Mouse (Mus musculus): ENCODE results near the gene Bud23.
"Not testable (repeated sequence)": the region's sequence is repeated elsewhere in the genome, so short reads cannot be mapped to it uniquely, and the experiment has no call there.

The Bud23 gene

DNA sequence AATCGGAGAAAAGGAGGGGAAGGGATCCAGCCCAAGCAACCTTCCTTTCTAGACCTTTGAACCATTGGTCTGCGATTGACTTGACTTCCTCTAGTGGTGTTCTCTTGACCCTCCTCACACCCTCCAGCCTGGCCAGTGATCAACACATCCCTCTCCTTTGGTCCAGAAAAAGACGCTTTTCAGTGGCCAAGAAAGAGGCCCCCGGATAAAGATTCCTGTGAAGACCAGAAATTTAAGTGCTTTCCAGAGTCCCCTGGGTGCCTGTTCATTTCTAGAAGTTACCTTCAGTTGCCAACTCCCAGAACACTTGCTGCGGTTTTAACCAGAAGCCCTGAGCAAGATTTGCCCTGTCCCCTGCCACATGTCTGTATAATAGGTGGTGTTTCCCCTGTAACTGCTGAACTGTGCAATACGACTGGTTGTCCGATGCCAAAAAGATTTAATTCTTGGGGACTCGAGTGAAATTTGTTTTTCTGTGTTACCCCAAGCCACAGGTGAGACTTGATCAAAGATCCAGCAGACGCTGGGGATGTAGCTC is at the start of gene Bud23:
Bud23 (minus strand) TSS at position 51 of the 538 bp plus-strand sequence.
- not testable (repeated sequence) for DNase-seq (ENCODE audit: low spot score)

DNA sequence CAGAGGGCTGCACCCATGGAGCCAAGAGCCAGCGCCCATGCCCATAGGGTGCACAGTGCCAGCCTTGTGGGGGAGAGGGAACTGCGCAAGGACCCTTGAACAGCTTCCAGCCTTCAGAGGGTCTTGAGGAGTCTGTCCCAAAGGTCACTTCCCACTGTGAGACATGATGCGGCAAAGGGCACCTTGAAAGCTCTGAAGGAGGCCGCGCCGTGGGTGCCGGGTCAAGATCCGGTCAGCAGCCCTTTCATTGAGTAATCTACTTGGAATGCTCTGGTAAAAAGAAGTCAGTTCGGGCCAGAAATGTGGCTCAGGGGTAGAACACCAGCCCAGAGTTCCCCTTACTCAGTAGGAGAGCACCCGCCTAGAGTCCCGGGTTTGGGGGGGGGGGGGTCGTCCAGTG is 49.0 kb upstream of the Bud23 start:
- DNase-seq (ENCODE audit: low spot score) = no peak

DNA sequence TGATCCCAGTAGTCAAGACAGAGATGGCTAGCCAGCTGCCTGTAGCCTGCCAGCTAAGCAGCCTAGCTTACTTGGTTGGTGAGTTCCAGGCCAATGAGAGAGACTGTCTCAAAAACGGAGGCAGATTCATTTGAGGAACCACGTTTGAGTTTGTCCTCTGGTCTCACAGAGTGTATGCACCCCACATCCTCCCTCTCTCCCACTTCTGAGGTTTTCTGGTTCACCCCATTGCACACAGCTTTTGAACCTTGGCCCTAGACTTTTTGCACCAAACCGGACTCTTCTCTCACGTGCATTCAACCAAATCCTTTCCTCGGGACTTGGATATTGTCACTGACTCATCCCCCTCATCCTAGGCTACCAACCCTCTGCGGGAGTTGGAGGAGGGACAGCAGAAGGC is 45.2 kb upstream of the Bud23 start:
- DNase-seq (ENCODE audit: low spot score) = no peak

DNA sequence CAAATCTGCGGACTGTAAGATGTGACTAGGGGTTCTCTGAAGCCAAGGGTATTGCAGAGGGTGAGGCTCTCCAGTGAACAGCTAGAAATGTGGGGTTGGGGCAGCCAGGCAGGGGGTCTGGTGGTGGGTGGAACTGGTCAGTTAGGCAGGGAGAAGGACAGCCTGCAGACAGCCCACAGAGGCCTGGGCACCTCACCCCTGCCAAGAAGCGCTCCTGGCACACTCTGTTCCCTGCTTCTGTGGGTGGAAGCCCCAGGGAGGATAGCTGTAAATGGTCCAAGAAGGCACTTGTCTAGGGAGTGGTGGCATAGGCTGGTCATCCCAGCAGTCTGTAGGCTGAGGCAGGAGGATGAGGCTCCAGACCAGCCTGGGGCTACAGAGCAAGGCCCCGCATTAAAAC is 44.7 kb upstream of the Bud23 start:
- no peak for DNase-seq (ENCODE audit: low spot score)

DNA sequence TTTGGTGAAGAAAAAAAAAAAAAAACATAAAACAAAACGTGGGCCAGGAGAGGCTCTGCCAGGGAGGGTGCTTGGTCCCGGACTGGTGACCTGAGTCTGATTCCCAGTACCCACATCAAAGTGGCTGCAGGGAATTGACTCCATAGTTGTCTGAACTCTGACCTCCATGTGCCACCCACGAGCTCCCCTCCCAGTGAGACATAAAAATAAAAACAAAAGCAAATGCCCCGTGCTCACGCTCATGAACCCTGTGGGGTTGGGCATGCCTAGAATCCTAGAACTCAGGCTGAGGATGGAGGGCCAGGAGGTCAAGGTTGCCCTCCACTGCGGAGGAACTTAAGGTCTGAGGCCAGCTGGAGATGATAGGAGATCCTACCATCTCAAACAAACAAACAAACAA is 44.3 kb upstream of the Bud23 start:
- no peak for DNase-seq (ENCODE audit: low spot score)

DNA sequence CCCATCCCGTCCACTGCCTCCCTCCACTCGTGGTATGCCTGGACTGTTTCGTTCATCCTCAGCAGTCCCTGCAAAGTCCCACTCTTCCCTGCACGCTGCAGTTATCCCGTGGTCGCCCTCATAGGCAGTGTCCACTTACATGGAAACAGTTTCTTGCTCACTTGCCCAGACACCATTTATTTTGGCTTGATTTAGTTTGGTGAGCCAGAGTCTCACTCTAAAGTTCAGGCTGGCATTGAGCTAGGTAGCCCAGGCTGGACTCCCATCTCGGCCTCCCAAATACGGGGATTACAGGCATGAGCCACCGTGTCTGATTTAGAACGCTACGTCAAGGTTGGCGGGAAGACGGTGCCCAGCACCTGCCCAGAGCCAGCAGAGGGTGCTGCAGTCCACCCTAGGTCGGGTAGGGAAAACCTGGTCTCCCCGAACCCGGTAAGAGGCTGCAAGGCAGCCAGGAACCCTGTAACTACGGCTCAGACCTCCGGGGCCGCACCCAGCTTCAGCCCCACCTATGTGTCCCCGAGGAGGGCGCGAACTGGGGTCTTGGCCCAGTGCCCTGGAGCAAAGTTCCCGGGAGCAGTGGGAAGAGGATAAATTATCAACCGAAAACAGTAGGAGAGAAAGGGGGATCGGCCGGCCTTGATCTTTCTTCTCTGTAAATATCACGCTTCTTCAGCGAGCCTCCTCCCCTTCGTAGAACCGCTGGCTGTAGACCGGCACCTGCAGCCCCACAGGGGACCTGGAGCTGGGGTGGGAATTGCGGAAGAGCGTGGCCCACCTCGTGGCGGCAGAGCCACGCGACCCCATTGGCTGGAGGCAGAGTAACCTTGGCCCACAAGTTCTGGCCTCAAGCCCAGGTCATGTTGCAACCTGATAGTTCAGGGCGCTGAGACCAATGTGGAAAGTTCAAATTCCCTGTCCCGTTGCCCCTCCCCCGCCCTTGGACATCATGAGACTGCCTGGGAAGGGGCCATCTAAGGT is 43.1 kb upstream of the Bud23 start:
- no peak for DNase-seq (ENCODE audit: low spot score)

DNA sequence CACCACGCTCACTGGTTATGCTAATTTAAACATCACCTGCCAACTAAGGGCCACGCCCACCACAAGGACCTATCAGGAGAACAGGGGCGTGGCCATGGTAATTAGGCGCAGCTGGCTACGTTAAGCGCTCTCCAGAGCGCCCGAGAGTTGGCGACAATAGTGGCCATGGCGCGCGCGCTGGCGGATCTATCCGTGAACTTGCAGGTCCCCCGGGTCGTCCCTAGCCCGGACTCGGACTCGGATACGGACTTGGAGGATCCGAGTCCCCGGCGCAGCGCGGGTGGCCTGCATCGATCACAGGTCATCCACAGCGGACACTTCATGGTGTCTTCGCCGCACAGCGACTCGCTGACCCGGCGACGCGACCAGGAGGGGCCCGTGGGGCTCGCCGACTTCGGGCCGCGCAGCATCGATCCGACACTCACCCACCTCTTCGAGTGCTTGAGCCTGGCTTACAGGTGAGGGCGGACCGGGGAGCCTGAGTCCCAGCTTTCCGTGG is 42.0 kb upstream of the Bud23 start:
- peak; percentile 31 for DNase-seq (ENCODE audit: low spot score)

DNA sequence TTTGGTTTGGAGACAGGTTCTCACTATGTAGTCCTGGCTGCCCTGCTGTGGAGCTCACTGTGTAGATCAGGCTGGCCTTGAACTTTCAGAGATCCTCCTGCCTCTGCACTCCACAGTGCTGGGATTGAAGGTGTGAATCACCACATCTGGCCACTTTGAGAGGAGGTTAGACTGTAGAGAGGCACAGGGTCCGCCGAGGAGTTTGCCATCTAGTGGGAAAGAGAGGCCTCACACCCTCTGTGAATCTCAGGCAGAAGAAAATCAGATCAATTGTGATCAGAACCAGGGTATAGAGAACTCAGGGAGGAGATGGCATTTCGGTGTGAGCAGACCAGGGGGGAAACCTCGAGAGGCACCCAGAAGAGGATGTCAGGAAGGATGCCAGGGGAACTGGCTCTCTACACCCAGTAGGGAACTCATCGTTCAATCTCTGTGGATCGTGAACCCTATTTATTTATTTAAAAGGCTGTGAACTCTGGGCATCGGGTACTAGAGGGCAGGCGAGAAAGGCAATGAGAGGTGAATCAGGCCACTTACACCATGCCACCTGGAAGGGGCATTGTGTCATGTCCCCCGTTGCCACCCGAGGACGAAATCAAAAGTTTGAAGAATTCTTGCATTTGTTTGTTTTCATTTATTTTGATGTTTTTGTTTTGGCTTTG is 39.4 kb upstream of the Bud23 start:
- no peak for DNase-seq (ENCODE audit: low spot score)

DNA sequence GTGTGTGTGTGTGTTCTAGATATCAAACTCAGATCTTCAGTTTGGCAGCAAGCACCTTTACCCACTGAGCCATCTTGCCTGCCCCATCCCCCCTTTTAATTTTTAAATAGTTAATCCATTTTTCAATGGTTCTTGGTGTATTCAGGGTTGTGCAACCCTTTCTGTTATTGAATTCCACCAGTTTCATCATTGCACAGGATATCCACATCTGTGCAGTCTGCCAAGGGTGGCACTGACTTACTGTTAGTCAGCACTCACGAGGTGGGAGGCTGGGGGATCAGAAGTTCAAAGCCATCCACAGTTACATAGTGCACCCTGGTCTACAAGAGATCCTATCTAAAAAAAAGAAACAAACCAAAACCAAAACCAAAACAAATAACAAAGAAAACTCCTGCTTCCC is 36.2 kb upstream of the Bud23 start:
- no peak for DNase-seq (ENCODE audit: low spot score)

DNA sequence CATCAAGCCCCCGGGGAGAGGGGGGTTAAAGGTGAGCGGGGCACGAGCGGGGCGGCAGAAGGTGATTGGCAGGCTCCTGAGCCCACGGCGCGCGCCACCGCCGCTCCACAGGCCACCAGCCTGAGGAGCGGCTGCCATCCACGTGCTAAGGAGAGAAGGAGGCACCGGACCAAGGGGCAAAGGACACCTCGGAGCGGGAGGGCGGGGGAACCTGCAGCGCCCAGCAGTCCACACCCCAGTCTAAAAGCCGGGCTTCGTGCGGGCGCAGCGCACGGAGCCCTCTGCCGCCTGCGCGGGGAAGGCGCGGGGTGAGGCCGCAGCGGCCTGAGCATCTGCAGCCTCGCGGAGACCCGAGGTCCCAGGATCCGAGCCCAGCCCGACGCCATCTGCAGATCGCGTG is 24.9 kb upstream of the Bud23 start, which contains the start of gene Mlxipl:
Mlxipl (plus strand) TSS at position 238 of the 400 bp plus-strand sequence.
- no peak for DNase-seq (ENCODE audit: low spot score)

DNA sequence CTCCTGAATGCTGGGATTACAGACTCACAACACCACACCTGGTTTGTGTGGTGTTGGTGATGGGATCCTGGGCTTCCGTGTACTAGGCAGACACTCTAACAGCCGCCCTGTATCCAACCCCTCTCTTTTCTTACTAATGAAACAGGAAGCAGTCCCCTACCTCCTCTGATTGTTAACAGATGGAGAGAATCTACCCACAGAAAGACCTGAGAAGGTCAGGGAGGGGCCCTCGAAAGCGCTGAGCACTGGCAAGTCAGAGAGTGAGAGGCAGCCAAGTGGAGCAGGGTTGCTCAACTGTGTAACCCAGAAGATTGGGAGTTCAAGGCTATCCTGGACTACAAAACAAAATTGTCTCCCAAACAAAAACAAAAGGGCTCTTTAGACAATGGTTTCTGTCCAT is 22.1 kb upstream of the Bud23 start:
- DNase-seq (ENCODE audit: low spot score) = no peak

DNA sequence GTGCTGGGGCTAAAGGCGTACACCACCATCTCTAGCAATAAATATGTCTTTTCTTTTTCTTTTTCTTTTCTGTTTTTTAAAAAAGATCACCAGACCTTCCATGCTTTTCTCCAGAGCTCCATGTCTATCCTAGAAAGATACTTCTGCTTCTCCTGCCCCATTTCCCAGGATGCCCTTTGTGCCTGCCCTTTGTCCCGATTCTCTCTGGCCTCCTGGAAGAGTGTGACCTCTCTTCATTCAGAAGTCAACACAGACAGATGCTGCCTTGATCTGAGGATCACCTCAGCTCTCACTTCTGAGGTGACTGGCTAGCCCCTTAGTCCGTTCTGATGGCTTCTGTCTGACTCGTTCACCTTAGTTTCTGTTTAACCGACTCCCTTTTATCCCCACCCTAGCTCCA is 15.8 kb upstream of the Bud23 start:
- DNase-seq (ENCODE audit: low spot score) = no peak

DNA sequence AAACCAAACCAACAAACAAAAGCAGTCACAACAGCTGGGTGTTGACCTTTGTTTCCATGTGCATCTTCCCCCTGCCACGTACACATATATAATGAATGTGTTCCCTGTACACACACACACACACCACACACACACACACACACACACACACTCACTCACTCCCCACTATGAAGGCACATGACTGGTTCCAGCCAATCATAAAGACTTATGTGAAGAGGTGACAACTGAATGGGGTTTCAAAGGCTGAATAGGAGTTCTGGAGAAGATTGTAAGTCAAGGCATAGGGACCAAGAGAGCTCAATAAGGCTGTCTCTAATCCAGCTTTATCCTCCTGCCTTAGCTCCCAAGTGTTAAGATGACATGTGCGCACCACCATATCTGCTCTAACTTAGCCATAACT is 14.8 kb upstream of the Bud23 start:
- no peak for DNase-seq (ENCODE audit: low spot score)

DNA sequence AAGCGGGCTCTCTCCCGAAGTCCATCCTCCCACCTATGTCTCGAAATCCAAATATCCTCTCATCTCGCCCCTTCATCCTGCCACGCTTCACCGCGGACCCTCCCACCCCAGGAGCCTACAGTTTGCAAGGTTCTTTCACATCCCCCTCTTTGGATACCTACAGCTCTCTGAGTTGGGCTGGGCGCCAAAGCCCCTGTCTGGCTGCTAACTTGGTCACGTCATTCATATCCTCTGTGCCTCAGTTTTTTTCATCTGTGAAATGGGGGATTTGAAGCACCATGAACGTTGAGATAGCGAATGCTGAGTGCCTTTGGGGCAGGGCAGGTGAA is 13.7 kb upstream of the Bud23 start:
- DNase-seq (ENCODE audit: low spot score) = peak; percentile 4

DNA sequence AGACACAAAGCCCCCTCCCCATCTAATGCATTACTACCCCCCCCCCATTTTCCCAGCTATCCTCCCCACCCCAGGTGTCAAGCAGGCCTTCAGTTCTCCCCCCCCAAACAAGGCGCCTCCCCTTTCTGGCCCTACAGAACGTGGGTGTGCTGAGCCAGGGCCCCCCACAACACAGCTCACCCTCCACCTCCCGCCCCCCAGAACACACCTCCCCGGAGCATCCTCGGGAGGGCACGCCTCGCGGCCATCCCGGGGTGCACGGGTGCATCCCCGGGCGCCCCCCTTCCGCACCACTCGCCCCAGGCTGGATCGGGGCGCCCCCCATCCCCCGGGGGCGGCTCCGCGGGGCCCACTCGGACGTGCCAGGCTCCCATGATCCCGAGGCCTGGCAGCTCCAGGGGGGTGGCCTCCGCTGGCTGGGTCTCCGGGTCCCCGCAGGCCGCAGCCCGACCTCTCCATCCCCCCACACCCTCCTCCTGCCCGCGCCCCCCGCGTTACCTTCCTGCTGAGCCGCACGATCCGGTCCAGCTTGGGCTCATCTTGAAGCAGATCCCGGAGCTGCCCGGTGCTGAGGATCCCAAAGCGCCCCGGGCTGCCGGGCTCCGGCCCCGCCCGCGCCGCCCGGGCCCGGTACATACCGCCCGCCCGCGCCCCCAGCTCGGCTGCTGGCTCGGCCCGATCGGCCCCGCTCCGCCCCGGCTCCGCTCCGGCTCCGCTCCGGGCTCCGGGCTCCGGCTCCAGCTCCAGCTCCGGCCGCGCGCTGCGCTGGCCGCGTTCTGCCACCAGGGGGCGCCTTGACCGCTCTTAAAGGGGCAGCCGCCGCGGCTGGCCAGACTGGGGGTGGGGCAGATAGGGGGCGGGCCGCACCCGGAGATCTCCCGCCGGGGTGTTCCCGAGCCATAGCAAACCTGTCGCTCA is 13.1 kb upstream of the Bud23 start, which contains the start of gene Vps37d:
Vps37d (minus strand) TSS at position 703 of the 918 bp plus-strand sequence.
- DNase-seq (ENCODE audit: low spot score) = peak; percentile 75

DNA sequence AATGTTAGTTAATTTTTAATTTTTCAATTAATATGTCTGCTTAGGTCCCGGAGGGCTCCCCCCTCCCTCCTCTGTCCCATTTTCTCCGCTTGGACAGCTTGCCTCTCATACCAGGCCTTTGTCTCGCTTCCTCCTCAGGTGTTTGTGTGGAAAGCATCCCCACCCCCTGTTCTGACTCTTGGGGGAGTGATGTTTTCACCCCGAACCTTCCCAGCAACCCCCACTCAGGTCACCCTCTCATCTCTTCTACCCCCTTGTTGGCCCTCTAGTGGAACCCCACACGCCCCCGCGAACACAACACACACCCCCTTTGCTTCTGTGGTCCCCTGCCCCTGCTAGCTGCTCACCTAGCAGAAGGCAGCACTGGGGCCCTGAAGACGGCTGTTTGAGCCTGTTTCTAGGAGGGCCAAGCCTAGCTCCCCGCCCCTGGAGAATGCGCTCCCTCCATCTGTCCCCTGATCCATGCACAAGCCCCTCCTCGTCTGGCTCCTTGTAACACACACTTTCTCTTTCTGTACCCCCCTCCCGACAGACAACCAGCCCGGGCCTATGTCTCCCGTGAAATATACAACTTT is 12.3 kb upstream of the Bud23 start:
- peak; percentile 9 for DNase-seq (ENCODE audit: low spot score)

DNA sequence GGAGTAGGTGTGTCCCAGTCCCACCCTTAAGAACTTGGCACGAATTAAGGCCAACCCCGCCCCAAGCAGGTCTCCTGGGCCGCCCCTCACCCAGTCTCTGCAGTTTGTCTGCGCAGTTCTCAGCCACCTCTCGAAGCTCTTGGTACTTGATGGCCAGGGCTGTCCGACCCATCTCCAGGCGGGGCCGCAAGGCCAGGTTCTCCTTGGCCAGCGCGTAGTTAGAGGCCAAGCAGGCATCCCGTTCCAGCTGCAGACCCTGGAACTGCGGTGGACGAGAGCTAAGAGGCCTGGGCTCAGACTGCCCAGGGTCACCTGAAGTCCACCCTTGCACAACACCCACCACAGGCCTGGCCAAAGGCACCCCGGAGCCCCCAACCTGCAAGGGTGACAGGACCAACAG is 11.6 kb upstream of the Bud23 start:
- no peak for DNase-seq (ENCODE audit: low spot score)

DNA sequence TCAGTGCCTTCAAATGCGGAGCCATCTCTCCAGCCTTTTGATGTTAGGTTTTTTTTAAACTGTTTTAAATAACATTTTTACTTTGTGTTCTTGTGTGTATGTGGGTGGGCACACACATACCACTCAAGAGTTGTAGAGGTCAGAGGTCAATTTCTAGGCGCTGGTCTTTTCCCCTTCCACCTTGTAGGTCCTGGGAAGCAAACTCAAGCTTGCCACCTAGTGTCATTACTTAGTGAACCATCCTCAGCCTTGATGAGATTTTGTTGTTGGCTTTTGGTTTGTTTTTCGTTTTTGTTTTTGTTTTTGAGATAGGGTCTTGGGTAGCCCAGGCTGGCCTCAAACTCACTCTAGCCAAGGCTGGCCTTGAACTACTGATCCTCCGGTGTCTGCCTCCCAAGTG is 10.9 kb upstream of the Bud23 start:
- no peak for DNase-seq (ENCODE audit: low spot score)

DNA sequence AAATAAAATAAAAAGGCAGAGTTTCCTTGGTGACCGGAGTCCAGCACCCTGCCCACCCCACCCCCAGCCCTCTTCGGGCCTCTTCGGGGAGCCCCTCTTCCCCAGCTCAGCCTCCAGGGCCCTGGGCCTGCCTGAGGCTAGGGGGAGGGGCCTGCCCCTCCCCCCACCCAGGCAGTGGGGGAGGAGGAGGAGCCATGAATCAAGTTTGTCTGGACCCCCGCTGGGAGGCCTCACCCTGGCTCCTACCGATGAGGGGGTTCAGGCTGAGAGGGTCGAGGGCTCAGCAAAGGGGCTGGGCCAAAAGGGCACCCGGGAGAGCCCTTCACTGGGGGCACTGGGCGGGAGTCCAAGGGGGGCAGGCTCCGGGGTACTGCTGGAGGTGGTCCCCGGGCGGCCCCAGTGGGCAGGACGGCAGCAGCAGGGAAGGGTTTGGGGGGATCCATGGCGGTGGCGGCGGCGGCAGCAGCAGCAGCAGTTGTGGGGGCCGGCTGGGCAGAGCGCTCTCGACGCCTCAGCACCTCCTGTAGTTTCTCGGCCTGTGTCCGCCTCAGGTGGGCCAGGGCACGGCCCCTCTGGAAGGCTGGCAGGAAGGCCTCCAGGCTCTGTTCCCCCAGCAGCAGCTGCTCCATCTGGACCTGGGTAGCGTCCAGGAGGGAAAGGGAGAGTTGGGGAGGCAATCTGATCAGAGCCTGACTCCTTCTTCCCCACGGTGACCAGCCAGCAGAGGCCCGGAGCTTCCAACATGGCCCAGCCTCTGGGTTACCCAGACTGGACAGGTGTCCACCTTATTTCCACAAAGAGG is 8.8 kb upstream of the Bud23 start:
- no peak for DNase-seq (ENCODE audit: low spot score)

DNA sequence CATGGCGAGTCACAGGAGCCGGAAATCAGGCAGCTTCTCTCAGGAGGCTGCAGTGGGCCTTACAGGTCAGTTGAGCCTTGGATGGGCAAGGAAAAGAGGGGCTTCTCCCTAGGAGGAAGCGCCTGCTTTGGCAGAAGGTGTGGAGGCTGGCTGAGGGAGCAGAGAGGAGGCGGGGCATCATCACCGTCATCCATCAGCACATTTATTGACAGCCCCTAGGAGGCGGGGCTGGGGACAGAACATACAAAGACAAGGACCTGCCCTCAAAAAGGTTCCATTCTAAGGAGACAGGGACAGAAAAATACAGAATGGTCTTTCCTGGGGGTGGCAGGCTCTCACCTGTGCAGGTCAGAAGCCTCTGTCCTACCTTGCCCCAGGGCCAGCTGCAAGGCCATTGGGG is 8.0 kb upstream of the Bud23 start:
- DNase-seq (ENCODE audit: low spot score) = no peak

DNA sequence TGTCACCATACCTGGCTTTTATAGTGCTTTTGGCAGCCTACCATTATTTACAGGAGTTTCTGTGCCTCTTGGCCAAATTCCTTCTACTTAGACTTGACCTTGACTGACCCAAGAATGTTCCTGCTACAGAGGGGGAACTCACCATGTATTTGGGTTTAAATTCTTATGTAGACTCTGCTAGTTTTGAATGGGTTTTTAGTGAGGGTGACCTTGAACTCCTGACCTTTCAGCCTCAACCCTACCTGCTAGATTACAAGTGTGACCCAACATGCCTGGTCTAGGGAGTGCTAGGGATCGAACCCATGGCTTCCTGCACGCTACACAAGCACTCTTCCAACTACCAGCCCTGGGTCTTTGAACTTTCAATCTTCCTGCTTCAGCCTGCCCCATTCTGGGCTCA is 7.3 kb upstream of the Bud23 start:
- no peak for DNase-seq (ENCODE audit: low spot score)

Data from layer of hippocampus, adult 9-10 months (tissue).